Mouse (Mus musculus) CD4-positive, CD25-positive, alpha-beta regulatory T cell, adult 4 months (primary cell): Measurements from ENCODE around the gene Snrnp35. TPM values are rescaled to one million over a fixed set of nuclear protein-coding genes. Genes with fewer than 3 reads are reported as not detected.
A peak's percentile ranks its signal among the peaks of the same experiment; 100 is the strongest.
"Not testable (repeated sequence)": the region's sequence is repeated elsewhere in the genome, so short reads cannot be mapped to it uniquely, and the experiment has no call there.

Source experiments
- ATAC-seq: one replicate; pipeline ENCODE4 v1.8.0; 2017
- polyA plus RNA-seq, 2 experiments: library from polyadenylated mRNA; unstranded; fragments of 100-300 nt; shearing (Covaris generic); gene quantifications; one replicate each; pipeline ENCODE4 v1.2.1; 2017

Gene Snrnp35
- polyA plus RNA-seq, 2 experiments from 2014 or later: 4.7 to 14.2 TPM

DNA sequence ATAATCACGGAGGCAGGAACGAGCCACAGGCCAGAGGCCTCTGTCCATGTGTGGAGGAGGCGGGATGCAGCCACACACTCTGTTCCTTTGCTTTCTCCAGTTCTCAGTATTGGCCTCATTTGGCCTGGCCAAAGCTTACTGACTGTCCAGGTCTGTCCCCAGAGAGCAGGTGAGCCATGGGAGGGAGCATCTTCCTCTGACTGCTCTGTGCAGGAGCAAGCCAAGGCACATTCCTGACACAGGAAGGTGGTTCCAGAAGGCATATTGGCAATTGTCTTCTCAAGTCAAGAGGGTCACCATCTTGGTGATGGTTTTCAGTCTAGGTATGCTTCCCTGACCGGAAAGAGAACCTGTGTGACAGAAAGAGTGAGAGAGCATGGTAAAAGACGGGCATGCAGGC, 19.5 kb upstream of the Snrnp35 start:
- no peak for ATAC-seq

DNA sequence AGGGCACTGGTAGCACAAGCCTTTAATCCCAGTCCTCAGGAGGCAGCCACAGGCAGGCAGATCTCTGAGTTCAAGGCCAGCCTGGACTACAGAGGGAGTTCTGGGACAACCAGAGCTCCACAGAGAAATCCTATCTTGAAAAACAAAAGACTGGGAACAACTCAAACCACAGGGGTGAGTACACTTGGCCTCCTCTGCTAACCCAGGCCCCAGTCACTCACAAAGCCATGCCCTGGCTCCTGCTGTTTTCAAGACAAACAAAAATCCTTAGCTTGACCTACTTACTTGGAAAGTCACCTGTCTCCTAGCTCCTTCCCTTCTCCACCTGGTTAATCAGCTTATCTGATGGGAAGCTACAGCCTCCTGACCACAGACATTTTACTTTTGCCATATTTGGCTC, 18.0 kb upstream of the Snrnp35 start:
- no peak for ATAC-seq

DNA sequence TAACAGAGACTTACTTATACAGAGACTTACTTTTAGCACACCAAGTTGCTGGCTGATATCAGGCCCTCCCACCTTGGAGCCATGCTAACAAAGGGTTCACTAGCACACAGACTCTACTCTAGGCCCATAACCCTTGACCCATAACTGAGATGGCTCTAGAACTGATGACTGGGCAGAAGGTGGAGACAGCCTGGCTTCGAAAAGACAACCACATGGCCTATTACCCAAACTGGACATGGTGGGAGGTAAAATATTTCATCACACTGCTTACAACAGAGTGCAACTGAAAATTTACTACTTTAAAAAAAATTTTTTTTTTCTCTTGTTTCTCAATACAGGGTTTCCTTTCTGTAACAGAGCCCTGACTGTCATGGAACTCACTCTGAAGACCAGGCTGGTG, 15.2 kb upstream of the Snrnp35 start:
- no peak for ATAC-seq

DNA sequence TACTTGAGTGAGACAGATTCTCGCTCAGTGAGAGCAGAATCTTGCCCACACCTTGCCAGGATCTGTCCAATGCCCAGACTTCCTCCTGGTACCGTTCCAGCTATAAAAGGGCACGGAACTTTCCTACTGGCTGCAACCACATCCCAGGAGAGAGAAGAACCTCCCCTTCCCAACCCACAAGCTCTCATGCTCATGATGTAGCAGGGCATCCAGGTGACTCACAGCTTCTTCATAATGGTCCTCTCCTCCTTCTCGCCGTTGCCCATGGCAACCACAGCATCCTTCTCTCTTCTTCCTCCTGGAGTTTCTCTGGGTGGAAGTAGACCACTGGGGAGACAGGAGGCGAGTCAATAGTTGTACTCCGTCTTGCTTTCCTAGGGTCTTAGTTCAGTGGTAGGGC, 14.6 kb upstream of the Snrnp35 start:
- no peak for ATAC-seq

DNA sequence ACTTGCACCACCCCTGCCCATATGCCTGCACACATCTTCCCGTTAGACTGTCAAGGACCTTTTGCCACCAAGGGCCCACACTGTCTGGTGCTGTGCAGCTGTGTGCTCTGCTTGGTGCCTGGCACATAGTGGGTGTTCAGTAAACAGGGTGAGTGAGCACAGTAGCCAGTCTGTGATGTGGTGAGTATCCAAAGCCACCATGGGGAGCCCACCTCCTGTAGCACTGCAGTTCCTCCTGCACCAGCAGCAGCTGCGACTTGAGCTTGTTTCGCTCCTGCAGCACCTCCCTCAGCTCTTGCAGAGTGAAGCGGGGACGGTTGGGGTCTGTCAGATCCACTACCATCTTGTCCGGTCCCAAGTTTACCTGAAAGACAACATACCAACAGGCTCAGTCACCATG, 13.4 kb upstream of the Snrnp35 start:
- no peak for ATAC-seq

DNA sequence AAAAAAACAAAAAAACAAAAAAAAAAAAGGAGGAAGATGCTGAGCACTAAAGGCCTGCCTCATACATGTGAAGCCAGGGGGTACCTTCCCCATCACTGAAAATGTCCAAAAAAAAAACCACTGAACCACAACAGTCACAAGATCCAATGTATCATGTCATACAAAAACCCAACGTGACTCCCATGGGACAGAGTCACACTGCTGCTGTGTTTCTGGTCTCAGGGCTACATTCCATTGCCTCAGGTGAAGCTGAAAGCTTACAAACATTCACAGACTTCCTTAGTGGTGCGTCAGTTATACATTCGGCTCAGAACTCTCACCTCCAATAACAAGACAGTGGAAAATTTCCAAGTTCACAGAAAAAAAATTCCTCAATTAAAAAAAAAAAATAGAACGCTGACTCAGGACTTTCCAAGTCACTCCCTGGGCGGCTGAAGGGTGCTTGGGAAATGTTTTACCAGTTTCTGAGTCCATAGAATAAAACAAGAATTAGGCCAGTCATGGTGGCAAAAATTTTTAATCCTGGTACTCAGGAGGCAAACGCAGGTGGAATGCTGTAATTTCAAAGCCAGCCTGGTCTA, 12.3 kb upstream of the Snrnp35 start:
- no peak for ATAC-seq

DNA sequence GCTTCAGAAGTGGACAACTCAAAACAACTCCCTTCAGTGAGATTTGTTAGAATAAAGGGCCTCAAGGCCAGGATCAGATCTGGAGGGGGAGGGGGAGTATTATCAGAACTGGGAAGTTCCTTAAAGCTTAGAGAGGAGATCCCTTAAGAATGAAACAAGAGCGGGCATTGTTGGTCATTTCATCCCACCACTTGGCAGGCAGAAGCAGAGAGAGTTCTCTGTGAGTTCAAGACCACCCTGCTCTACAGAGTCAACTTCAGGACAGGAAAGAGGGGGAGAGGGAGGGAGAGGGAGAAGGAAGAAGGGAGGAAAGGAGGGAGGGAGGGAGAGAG, 4.1 kb upstream of the Snrnp35 start:
- ATAC-seq: no peak

DNA sequence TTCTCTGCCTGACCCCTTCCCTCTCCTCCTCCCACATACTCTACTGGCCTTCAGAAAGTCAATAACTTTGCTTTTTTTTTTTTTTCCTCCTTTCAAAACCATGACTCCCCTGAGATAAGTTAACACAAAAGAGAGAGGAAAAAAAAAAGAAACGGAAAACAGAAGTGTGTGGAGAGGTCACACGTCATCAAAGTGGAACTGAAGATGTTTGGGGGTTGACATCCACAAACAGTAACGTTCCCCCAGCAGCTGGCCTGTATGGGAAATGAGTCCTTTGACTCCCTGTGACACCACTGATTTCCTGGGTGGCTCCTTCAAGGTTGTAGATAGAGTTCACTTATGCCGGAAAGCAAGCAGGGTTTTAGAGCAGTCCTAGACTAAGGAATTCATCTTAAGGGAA, 2.8 kb upstream of the Snrnp35 start:
- no peak for ATAC-seq

DNA sequence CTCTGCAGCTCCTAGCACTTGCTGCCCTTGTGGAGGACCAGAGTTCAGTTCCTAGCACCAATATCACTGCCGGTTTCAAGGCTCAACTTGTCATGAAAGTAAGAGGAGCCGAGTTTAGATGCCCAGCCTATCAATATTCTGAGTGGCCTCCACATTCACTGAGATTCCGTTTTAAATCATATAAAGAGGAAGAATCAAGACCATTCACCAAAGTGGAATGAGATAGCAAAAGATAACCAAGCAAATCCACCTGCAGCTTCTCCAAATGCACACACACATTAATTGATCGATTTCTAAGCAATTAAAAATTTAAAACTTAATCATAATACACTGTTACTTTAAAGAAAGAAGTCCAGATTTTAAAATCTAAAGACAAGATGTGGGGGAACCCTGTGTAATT, 1.2 kb upstream of the Snrnp35 start:
- ATAC-seq: no peak

DNA sequence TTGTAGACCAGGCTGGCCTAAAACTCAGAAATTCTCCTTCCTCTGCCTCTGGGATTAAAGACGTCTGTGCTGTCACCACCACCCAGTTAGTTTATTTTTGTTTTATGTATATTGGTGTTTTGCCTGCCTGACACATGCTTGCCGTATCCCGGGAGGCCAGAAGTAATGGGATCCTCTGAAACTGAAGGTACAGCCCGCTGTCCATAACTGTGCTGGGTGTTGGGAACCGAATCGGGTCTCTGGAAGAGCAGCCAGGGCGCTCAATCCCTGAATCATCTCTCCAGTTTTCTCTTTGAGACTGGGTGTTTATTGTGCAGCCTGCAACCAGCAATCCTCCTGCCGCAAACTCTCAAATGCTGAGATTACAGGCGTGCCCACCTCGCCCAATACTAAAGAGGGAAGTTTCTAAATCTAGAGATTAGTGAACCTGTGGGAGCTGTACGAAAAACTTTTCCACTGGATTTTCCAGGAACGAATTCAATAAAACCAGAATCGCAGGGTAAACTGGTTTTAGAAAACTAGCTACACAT, 433 bp upstream of the Snrnp35 start:
- no peak for ATAC-seq

DNA sequence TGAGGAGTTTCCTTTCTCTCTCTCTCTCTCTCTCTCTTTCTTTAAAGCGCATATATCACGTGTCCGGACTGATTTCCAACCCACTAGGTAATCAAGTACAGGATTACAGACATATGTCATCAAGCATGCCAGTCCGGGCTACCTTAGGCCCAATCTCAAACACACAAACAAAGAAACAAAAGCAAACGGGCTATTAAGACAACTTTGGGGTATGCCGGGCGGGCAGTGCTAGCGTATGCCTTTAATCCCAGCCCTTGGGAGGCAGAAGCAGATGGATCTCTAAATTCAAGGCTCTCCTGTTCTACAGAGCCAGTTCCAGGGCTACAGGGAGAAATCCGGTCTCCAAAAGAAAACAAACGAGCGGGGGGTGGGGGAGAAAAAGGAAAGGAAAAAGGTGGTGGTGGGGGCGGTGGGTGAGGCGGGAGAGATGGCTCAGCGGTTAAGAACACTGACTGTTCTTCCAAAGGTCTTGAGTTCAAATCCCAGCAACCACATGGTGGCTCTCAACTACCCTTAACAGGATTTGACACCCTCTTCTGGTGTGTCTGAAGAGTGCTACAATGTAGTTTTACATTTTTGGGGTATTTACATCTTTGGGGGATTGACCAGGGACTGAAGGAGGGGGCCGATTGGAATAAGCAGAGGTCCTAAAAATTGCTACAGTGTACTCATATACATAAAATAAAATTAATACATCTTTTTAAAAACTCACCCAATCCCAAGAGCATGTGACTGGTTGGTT, 892 bp downstream of the Snrnp35 start:
- peak; percentile 46 for ATAC-seq

DNA sequence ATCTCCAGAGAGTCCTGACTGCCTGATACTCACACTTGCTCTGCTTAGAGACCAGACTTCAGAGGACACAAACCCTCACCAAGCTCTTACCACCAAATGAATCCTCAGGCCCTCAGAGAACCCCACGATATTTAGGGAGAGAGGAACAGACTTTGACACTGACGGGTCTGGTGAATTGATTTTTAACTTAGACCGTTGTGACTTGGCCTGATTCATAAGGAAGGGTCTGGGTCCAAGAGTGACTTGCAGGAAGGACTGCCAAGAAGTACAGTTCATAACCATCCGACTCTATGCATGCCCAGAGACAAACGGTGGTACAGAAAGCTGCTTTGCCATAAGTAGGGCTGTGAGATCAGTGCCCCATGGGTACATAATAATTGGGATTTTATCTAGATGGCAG, 2.7 kb downstream of the Snrnp35 start:
- no peak for ATAC-seq

DNA sequence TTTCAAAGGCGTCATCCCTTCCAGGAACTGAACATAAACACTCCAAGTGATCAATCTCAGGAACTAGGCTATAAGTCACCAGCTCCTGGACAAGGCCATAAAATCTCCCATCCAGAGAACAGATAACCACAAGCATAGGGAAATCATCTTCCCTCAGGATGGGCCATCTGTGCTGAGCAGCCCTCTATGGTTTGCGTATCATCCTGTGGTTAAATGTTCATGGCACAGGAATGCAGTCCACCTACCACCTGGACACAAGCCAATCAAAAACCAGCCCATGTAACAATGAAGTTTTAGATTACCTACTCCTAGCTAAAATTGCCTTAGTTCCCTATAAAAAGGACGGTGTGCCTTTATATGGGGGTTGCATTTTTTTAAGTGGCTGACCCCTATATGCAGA, 6.0 kb downstream of the Snrnp35 start:
- no peak for ATAC-seq

DNA sequence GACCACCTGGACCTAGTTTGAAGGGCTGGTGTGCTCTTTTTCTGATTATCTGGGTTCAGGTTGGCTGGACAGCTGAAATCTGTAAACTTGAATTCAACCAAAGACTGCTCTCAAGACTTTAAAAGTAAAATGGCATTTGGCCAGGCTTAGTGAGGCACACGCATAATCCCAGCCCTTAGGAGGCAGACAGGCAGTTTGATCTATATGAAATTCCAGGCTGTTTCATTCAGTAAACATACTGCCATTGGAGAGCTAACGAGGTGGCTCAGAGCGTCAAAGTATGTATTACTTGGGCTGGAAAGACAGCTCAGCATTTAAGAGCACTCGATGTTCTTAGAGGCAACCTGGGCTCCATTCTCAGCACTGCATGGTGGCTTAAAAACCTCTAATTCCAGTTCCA, 8.8 kb downstream of the Snrnp35 start:
- ATAC-seq: no peak

DNA sequence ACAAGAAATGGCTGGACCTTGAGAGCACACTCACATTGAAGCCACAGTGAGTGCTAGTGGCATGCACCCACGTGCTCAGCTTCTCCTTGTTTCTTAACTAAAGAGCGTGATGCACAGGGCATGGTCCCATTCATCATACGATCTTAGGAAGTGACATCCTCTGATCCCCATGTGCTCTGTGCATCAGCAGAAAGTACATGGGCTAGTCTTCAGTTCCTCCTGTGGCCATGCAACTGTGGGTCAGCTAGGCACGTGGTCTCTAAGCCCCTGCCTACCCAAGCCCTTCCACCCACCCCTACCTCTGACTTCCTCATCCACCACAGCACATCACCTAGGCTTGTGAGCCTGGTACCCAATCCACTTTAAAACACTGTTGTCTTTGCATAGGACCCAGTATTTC, 9.7 kb downstream of the Snrnp35 start:
- no peak for ATAC-seq

DNA sequence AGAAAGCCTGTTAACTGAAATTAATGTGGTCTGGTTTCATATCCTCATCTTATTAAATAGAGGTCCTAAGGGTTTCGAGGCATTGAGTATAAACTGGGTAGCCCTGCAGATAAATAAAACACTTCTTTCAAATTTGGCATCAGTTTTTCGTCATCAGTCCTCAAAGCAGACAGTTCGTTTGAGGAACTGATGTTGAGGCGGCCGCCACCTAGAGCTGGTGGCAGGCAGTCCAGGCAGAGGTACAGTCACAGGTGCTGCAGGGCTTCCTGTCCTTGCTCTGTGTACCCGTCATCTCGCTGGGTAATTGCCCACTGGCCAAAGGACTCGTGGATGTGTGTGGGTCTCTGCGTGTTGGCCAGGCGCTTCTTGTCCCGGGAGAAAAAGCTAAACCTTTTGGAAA, 10.5 kb downstream of the Snrnp35 start:
- ATAC-seq: no peak

DNA sequence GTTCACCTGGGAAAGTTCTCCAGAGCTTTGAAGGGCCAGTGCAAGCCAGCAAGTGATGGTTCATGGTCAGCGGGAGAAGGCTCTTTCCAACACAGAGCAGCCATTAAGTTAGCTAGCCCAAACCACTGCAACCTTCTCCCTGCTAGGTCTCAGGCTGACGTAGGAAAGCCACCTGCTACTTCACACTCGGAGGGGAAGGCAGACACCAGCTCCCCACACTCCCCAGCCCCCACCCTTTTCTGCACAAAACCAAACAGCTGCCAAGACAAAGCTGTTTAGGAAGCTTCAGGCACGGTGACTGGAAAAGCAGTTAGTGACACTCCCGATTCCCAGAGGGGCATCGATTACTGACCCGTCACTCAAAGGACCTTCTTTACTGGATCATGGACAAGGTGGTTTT, 12.6 kb downstream of the Snrnp35 start:
- ATAC-seq: no peak

DNA sequence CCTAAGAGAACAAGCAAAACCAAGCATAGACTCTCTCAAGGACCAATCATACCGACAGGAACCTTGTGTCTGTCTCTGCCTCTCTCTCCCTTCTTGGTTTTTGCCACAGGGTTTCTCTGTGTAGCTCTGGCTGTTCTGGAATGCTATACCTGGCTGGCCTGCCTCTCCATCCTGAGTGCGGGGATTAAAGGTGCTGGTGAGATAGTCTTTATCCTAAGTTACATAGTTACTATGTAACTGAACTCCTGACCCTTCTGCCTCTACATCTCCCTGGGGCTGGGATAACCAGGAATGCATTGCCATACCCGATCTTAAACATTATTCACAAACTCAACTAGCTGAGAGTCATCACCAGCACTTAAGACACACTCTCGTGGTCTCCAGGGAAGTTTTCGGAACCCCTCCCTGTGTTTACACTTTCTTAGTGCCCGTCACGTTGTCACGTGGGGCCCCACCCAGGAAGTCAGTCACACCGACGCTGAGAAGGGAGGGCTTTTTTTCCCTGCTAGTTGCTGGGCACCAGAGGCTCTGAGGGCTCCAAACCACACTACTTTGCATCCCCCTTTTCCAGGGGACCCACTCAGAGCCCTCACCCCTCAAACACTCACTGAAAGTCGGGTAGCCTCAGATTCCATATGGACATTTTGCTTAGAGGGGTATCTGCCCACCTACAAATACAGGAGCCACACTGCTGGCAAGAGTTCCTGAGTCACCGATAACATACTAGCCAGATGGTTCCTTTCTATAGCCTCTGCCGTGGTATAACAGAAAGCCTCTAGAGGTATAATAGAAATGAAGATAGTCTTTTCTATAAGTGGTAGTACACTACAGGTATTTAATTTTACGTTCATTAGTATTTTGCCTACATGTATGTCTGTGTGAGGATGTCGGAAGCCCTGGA, 13.9 kb downstream of the Snrnp35 start:
- peak; percentile 95 for ATAC-seq

DNA sequence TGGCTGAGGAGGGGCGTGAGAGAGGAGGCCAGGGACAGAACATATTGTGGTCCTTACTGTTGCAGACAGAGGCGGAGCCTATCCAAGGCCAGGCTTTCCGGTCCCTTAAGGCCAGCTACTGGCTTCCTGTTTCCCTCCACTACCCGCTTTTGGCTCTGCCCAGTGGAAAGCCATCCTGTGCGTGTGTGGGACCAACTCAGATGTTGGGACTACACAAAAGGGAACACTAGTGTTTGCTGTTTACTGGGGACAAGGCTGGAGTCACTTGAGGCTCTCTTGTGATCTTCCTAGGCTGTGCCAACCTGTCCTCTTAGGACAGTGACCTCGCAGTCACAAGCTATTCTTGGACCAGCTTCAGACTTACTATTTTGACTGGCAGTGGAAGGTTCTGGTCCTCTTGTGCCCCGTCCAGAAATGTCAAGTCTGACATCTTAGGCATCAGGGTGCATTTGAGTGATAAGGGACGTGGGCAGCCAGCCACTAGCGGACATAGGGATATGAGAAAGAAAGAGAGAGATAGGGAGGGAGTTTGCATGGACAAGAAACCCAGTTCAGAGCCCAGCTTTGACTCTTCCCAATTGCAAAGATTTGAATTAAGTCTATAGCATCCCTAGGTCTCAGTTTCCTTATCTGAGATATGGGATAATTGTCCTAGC, 15.4 kb downstream of the Snrnp35 start:
- ATAC-seq: no peak

DNA sequence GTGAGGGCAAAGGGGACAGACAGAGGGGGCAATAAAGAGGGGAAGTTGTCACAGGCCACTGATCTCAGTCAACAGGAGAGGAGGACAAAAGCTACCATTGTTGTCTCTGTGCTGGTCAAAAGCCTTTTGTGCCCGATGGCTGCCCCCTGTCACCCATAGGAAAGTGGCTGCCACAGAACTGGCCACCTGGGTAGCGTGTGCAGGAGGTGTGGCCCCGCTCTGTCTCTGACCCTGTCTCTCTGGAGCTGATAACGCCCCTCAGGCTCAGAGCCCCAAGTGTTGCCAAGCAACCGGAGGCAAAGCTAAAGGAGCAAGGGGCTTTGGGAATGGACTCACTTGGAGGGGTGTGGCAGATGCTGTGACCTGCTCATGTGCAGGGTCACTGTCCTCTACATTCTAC, 16.1 kb downstream of the Snrnp35 start:
- no peak for ATAC-seq

DNA sequence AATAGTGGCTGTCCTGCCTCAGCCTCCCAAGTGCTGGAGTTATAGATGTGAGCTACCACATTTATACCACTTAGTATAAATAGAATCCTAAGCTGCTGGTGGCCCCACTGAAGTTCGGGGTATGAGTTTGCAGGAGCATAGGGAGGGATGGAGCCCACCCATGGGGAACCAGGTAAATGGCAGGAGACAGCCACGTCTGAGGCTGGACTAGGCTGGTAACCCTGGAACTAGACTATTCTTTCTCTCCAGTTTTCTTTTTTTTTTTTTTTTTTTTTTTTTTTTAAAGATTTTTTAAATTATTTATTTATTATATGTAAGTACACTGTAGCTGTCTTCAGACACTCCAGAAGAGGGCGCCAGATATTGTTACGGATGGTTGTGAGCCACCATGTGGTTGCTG, 17.1 kb downstream of the Snrnp35 start:
- ATAC-seq: not testable (repeated sequence)

DNA sequence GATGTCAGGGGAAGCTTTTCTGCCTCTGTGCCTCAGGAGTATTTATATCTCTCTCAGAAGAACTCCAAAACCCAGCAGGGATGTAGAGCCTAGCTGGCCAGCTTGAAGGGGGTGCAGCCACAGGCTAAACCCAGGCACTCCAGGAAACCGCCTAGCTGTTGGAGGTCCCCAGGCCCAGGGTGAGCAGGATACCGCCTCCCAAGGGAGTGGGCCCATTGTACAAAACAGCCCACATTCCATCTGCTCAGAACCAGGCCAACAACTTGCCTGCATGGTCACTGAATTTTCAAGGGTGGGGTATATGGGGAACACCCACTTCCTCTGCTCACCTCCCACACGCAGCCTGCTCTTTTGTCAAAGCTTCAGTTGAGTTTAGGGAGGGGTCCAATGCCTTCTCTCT, 17.6 kb downstream of the Snrnp35 start:
- no peak for ATAC-seq

DNA sequence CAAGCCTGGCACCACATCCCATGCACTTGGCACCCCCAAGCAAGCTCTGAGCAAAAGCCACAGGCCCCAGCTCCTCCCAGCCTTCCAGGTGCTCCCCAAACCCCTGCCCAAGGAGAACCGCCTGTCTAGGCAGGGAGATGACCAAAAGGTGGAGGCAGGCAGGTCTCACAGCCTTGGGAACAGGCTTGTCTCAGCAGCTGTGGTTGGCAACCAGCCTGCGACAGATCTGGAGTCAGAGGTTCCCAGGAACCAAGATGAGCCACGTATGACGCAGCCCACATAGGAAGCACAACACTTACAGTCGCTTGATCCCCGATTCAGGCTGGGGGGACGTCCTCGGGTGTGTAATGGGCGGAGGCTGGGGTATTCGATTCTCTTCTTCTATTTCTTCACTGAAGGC, 18.6 kb downstream of the Snrnp35 start:
- ATAC-seq: no peak
